Mouse (Mus musculus) heart, embryonic 14.5 days (tissue): Measurements from ENCODE around the gene Tom1l1. TPM values are rescaled to one million over a fixed set of nuclear protein-coding genes. Genes with fewer than 3 reads are reported as not detected.

ENCODE experiments used
- ATAC-seq: fragments of 200-750 bp; cut with Nextera tagmentation; 2 replicates; pipeline ENCODE4 v1.8.0; 2017; ENCODE audit warnings: low read depth, moderate TSS enrichment; ENCODE audit not compliant: insufficient number of reproducible peaks, insufficient read depth, low FRiP score
- H3K27ac ChIP-seq, 2 experiments: fragments of 200-500 bp in 1 of 2; fragments of 300-500 bp in 1 of 2; sonication (generic) in 1 of 2; replicated peaks in 1 of 2; 2 replicates each; pipeline ENCODE4 v1.5.1; 2012 to 2014; ENCODE audit warnings: low read depth in 2 of 2, low read length in 2 of 2, control low read depth in 1 of 2, mild to moderate bottlenecking in 1 of 2, mixed read lengths in 1 of 2; ENCODE audit not compliant: control insufficient read depth in 1 of 2, insufficient read depth in 1 of 2
- H3K27me3 ChIP-seq: fragments of 300-500 bp; sonication (generic); 2 replicates; pipeline ENCODE4 v1.6.1; 2014; ENCODE audit warnings: mild to moderate bottlenecking, low read length, control low read depth; ENCODE audit not compliant: control insufficient read depth, insufficient read depth
- H3K36me3 ChIP-seq: fragments of 300-500 bp; sonication (generic); 2 replicates; pipeline ENCODE4 v1.6.1; 2014; ENCODE audit warnings: mild to moderate bottlenecking, control low read depth, low read length, mixed read lengths; ENCODE audit not compliant: control insufficient read depth, insufficient read depth
- H3K4me1 ChIP-seq, 2 experiments: fragments of 200-500 bp in 1 of 2; fragments of 300-500 bp in 1 of 2; sonication (generic) in 1 of 2; 2 replicates each; pipeline ENCODE4 v1.6.1; 2012 to 2014; ENCODE audit warnings: low read length in 2 of 2, control low read depth in 1 of 2, mixed read lengths in 1 of 2; ENCODE audit not compliant: control insufficient read depth in 2 of 2, insufficient read depth in 2 of 2
- H3K4me2 ChIP-seq: fragments of 300-500 bp; sonication (generic); 2 replicates; pipeline ENCODE4 v1.6.1; 2014; ENCODE audit warnings: mild to moderate bottlenecking, low read length
- H3K4me3 ChIP-seq, 2 experiments: fragments of 200-500 bp in 1 of 2; fragments of 300-500 bp in 1 of 2; sonication (generic) in 1 of 2; 2 replicates each; pipeline ENCODE4 v1.5.1; 2012 to 2014; ENCODE audit warnings: low read length in 2 of 2, mild to moderate bottlenecking in 2 of 2, control low read depth in 1 of 2, low read depth in 1 of 2, moderate library complexity in 1 of 2; ENCODE audit not compliant: control insufficient read depth in 1 of 2, insufficient read depth in 1 of 2
- H3K9ac ChIP-seq: fragments of 300-500 bp; sonication (generic); 2 replicates; pipeline ENCODE4 v1.6.1; 2014; ENCODE audit warnings: mild to moderate bottlenecking, low read length
- H3K9me3 ChIP-seq: fragments of 300-500 bp; sonication (generic); 2 replicates; pipeline ENCODE4 v1.6.1; 2016; ENCODE audit warnings: low read length, control low read depth; ENCODE audit not compliant: control insufficient read depth
- WGBS: fragments of 180-500 bp; shearing (Covaris S2); extraction: QIAGEN DNeasy Blood & Tissue Kit; methylation state at CpG from one replicate; pipeline ENCODE4 v1.1.7; 2014; 5-methylcytosine and 5-hydroxymethylcytosine counted together
- polyA plus RNA-seq: library from polyadenylated mRNA; unstranded; fragments of >200 nt; fragmentation: Nextera tagmentation; extraction: Ambion mirVana; gene quantifications from 2 replicates; pipeline ENCODE4 v1.2.1, GENCODE M21; 2014

Gene Tom1l1
- polyA plus RNA-seq, 1 experiment from 2014 or later: 36.9 TPM

DNA sequence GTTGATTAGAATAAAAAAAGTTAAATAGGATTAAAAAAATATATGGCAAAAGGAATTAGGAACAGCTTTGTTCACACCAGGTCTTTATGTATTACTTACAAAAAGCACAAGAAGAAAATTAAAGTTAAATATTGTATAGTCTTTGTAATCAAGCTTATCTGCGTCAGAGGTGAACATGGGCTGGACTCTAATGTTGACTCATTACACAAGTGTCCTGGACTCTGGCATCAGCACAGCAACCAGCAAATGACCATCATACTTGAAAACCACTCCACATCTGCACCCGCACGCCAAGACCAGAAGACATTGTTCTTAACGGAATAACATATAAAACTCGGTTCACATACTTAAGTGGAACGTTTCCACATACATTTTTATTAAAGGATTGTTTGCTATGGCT, 20.8 kb downstream of the Tom1l1 start:
- H3K4me2 ChIP-seq: no peak overlapping the region
- ATAC-seq: no peak
- H3K9ac ChIP-seq: no peak overlapping the region
- H3K36me3 ChIP-seq: peaks cover 16% of the 10 kb centered on the region
- H3K27me3 ChIP-seq: no peaks in the 10 kb centered on the region
- no peak overlapping the region for H3K27ac ChIP-seq
- H3K4me1 ChIP-seq: peaks cover 14 to 27% of the 10 kb centered on the region in 2 experiments
- no peak overlapping the region for H3K4me3 ChIP-seq
- 96% methylated on average over 6 of the region's 6 CpGs for WGBS
- no peaks in the 10 kb centered on the region for H3K9me3 ChIP-seq

DNA sequence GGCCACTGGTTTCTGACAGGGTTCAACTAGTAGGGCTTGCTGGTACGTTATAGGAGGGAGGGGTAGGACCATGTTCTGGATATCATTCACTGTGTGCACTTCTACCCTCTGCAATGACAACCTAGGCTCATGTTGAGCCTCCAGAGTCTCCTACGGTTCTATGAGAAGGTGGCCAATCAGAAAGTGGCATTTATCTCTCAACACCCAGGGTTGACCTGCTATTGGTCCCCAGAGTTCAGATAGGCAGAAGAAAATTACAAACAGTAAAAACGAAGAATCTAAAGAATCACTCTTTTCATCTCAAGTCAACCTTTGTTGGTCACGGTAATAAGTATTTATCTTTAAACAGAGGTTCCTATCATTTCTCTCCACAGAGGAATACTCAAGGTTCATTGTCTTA, 21.2 kb downstream of the Tom1l1 start:
- WGBS: 81% methylated on average over 4 of the region's 4 CpGs
- peaks cover 14 to 27% of the 10 kb centered on the region in 2 experiments for H3K4me1 ChIP-seq
- no peaks in the 10 kb centered on the region for H3K27me3 ChIP-seq
- peaks cover 16% of the 10 kb centered on the region for H3K36me3 ChIP-seq
- no peaks in the 10 kb centered on the region for H3K9me3 ChIP-seq
- no peak overlapping the region for H3K27ac ChIP-seq
- H3K4me3 ChIP-seq: no peak overlapping the region
- no peak overlapping the region for H3K4me2 ChIP-seq
- no peak overlapping the region for H3K9ac ChIP-seq
- no peak for ATAC-seq

DNA sequence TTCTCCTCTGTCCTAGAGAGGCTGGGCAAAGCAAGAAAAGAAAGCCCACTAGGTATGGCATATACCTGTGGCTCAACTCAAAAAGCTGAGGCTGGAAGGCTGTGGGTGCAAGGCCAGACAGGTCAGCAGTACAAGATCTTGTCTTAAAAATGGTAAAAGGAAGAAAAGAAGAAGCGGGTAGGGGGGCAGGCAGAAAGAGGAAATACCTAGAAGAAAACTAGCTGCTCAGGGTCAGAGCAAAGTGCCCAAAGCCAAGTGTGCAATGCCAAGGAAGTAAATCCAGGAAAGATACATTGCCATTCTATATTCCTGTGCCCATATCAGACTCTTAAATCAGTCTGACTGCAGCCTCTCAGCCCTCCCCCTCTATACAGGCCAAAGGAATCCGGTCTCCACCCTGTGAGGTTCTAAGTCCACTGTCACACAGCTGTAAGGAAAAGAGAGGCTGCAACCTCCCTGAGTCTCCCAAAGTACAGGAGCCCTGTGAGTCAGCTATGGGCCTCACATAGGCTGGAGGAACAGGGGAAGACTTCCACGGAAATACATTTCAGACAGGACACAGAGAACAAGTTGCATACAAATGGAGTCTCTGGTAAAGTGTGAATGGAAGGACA, 21.9 kb downstream of the Tom1l1 start:
- H3K4me2 ChIP-seq: no peak overlapping the region
- H3K27me3 ChIP-seq: no peaks in the 10 kb centered on the region
- peaks cover 14 to 27% of the 10 kb centered on the region in 2 experiments for H3K4me1 ChIP-seq
- peaks cover 23% of the 10 kb centered on the region for H3K36me3 ChIP-seq
- no peak overlapping the region for H3K9ac ChIP-seq
- no peak overlapping the region for H3K27ac ChIP-seq
- WGBS: 63% methylated on average over 3 of the region's 3 CpGs
- H3K4me3 ChIP-seq: no peak overlapping the region
- no peak for ATAC-seq
- H3K9me3 ChIP-seq: no peaks in the 10 kb centered on the region

DNA sequence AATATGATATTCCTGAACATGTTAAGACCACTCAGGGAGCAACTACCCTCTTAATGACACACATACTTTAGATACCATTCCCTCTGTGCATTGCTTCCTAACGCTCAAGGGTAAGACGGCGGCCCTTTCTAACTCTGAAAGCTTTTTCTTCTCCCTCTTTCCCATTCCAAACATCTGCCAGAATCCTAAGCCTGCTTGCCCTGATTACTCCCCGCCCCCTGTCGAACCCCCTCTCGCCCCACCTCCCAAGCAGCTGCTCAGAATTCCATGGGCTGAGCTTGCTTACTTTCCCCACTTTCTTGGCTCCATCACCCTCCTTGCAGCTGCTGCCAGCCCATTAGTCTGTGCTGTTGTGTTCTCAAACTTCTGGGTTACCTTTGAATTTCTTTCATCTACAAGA, 23.0 kb downstream of the Tom1l1 start:
- no peak for ATAC-seq
- Histone ChIP-seq H3K36me3 (peaks cover 32% of the 10 kb centered on the region), H3K9me3 (no peaks in the 10 kb centered on the region), H3K4me3 (no peak overlapping the region), H3K27me3 (no peaks in the 10 kb centered on the region), H3K27ac (peak overlapping the region; percentile 14 to 39; a peak in 2 of 4 replicates), H3K4me1 (peaks cover 14 to 27% of the 10 kb centered on the region in 2 experiments), H3K4me2 (peak overlapping the region; percentile 33), H3K9ac (0 out of 2 replicates have a peak overlapping the region, but pooled peaks have one; percentile 6)
- 8% methylated on average over 6 of the region's 6 CpGs for WGBS

DNA sequence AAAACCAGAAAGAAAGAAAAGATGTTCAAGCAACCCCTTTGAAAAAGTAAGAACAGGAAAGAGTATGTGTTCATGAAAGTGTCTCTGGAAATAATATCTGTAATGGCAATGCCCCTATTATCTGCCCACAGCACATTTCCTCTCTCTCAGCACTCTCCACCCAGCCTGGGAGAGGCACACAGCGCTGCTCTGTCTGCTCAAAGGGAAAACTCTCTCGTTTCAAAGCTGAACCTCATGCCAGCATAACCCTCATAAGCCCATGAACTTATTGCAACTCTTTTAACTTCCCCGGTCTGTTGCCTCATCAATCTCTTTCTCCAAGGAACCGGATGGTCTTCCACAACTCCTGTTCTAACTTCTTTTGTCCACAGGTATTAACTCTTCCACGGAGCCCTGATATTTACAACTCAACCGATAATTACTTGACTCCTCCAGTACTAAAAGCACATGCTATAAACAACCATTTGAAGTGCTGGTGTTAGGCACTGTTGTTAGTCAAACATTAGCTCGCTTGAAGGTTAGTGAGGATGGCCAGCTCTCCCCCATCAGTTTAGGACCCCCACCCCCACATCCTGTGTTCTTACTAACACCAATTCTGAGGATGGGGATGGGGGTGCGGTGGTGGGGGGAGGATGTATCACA, 23.7 kb downstream of the Tom1l1 start:
- Histone ChIP-seq H3K27ac (peak overlapping the region; percentile 12 to 14), H3K4me1 (peaks cover 14 to 27% of the 10 kb centered on the region in 2 experiments), H3K9me3 (no peaks in the 10 kb centered on the region), H3K9ac (no peak overlapping the region), H3K4me3 (no peak overlapping the region), H3K27me3 (no peaks in the 10 kb centered on the region), H3K36me3 (peaks cover 29% of the 10 kb centered on the region), H3K4me2 (peak overlapping the region; percentile 33)
- WGBS: 28% methylated on average over 8 of the region's 8 CpGs
- ATAC-seq: no peak

DNA sequence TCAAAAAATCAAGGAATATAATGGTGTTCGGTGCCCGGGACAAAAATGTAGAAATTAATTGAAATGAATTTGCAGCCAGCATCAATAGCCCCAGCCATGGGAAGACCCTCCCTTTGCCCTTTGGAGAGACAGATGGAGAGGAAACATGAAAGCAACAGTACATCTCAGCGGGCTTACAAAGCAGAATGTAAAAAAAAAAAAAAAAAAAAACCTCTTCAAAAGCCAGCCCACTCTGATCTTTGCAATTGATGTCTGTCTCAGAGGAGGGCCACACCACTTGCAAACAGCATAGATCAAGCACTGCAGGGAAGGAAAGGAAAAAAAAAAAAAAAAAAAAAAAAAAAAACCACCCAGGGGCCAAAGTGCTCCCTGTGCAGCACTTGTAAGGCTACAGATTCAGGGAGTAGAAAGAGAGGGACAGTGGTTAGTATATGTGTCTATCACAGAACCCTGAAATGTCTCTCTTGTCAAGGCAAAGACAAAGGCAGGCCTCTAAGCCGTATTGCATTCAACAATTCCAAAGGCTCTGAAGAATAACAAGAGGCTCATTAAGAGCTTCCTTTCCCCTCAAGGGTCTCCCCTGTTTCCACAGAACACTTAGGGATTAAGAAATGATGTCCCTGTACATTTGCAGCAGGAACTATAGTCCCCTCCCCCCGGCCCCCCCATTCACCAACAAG, 24.4 kb downstream of the Tom1l1 start:
- WGBS: 66% methylated on average over 5 of the region's 5 CpGs
- no peaks in the 10 kb centered on the region for H3K27me3 ChIP-seq
- peaks cover 34% of the 10 kb centered on the region for H3K36me3 ChIP-seq
- no peak for ATAC-seq
- no peaks in the 10 kb centered on the region for H3K9me3 ChIP-seq
- no peak overlapping the region for H3K4me2 ChIP-seq
- no peak overlapping the region for H3K4me3 ChIP-seq
- H3K27ac ChIP-seq: peak overlapping the region in 1 of 2 experiments; percentile 14; a peak in 1 of 4 replicates
- peaks cover 14 to 27% of the 10 kb centered on the region in 2 experiments for H3K4me1 ChIP-seq
- H3K9ac ChIP-seq: no peak overlapping the region

DNA sequence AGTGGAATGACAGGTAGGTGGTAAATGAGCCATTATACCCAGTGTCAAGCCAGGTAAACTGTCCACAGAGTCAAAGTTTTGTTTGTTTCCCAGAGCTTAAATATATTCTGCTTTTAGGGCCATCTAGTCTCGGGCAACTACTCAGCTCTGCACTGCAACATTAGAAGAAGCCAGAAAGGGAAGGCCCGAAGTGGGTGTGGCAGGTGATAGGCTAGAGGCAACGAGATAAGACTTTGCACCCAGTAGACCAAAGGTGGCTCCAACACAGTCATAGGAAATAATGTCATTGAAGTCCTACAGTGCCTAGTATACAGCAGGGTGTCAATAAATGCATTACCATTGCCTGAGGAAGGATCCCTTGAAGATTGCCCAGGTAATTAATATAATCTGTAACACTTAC, 25.1 kb downstream of the Tom1l1 start:
- Histone ChIP-seq H3K27me3 (no peaks in the 10 kb centered on the region), H3K4me3 (no peak overlapping the region), H3K9ac (no peak overlapping the region), H3K9me3 (no peaks in the 10 kb centered on the region), H3K27ac (no peak overlapping the region), H3K4me2 (no peak overlapping the region), H3K4me1 (peaks cover 14 to 27% of the 10 kb centered on the region in 2 experiments), H3K36me3 (peaks cover 32% of the 10 kb centered on the region)
- WGBS: 64% methylated on average over 3 of the region's 3 CpGs
- no peak for ATAC-seq
